Mouse (Mus musculus): ENCODE measurements around the gene Prc1.

DNA sequence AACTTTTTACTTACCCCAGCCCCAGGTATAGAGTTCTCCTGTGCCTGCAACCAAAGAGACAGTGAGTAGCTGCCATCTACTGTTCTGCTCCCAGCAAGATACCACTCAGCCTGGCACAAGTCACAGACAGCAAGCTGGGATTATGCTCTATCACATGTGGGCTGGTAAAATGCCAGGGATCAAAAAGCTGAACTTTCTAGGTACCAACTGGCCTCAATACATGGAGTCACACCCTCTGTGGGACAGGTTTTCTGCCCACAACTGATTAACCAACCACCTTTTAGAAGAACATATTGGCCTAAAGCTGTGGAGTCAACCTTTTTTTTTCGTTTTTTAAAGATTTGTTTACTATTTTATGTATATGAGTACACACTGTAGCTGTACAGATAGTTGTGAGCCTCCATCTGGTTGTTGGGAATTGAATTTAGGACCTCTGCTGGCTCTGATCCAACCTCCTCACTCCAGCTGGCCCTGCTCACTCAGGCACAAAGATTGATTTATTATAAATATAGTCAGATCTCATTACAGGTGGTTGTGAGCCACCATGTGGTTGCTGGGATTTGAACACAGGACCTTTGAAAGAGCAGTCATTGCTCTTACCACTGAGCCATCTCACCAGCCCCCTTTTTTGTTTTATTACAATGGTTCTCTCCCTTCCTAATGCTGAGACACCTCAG is 23.3 kb downstream of the Prc1 start:
- TF ChIP-seq TCF12 (IDR thresholded peaks at IDR 0.05; ENCODE audit: insufficient read depth, poor library complexity, severe bottlenecking) = no peak
- TF ChIP-seq POLR2A (IDR thresholded peaks at IDR 0.05; ENCODE audit: insufficient read length, low read depth) = no peak
- no peak for TF ChIP-seq CEBPB (IDR thresholded peaks at IDR 0.05; ENCODE audit: insufficient read depth, poor library complexity, severe bottlenecking)
- no peak for TF ChIP-seq MAX (IDR thresholded peaks at IDR 0.05; ENCODE audit: low read depth)
- no peak for TF ChIP-seq USF1 (IDR thresholded peaks at IDR 0.05; ENCODE audit: low read depth)
- no peak for TF ChIP-seq MYOD1 (IDR thresholded peaks at IDR 0.05; ENCODE audit: control insufficient read depth in 1 of 3, insufficient read length in 2 of 3, low read depth in 2 of 3)
- TF ChIP-seq TCF3 (IDR thresholded peaks at IDR 0.05; ENCODE audit: insufficient read length, low read depth) = no peak
- no peak for TF ChIP-seq E2F4 (IDR thresholded peaks at IDR 0.05; ENCODE audit: insufficient read depth)
- TF ChIP-seq MYOG (IDR thresholded peaks at IDR 0.05; ENCODE audit: control insufficient read depth in 1 of 3, insufficient read depth in 1 of 3, insufficient read length in 2 of 3, low read depth in 2 of 3) = no peak

All from myocyte (in vitro differentiated cells).